Mouse (Mus musculus): Measurements from ENCODE around the gene Plekhh3. TPM values are rescaled to one million over a fixed set of nuclear protein-coding genes. Genes with fewer than 3 reads are reported as not detected.
"Not testable (repeated sequence)": the region's sequence is repeated elsewhere in the genome, so short reads cannot be mapped to it uniquely, and the experiment has no call there.

Gene Plekhh3
- total RNA-seq, 1 experiment, result 3.4 TPM

DNA sequence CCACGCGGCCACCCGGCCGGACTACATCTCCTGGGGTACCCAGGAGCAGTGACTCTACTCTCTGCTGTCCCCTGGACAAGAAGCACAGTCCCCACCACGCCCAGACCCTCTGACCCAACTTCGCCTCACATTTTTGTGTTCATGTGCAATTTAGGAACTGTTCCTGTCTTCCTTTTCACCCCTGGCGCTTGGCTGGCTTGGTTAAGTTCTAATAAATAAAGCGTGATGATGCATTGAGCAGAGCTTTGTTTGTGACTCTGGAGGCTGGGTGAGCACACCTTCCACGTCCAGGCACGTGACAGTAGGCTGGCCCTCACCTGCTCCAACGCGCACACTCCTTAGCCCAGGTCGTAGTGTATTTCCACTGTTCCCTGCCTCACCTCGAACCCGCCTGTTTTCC is 9.6 kb downstream of the Plekhh3 start:
- no peaks in the 10 kb centered on the region; the same call in 1 of the 2 replicates for H3K36me3 ChIP-seq (ENCODE audit: control insufficient read depth, insufficient read depth, low read length, poor library complexity, severe bottlenecking)
- no peaks in the 10 kb centered on the region for H3K9me3 ChIP-seq (ENCODE audit: control insufficient read depth, insufficient read depth, low read depth, low read length)
- H3K27ac ChIP-seq (ENCODE audit: insufficient read depth, low read depth, low read length, poor library complexity, severe bottlenecking), result no peak overlapping the region
- no peak overlapping the region for H3K4me3 ChIP-seq (ENCODE audit: insufficient read depth in 1 of 2, low read depth in 1 of 2, low read length in 2 of 2, poor library complexity in 1 of 2, severe bottlenecking in 1 of 2)
- H3K9ac ChIP-seq (ENCODE audit: insufficient read depth, low read depth, low read length, poor library complexity, severe bottlenecking), result no peak overlapping the region
- in situ Hi-C loops (cut with MboI; ENCODE audit: low sequenced_read_pairs in 2 of 2, unreplicated experiment in 2 of 2), result no loop called here
- no peak for TF ChIP-seq ZNF384 (IDR thresholded peaks at IDR 0.05; ENCODE audit: low read depth, low read length)
- TF ChIP-seq ZC3H11A (IDR thresholded peaks at IDR 0.05; ENCODE audit: borderline replicate concordance, low read depth, low read length), result no peak
- TF ChIP-seq HCFC1 (IDR thresholded peaks at IDR 0.05; ENCODE audit: borderline replicate concordance, insufficient read depth, low read length), result no peak
- TF ChIP-seq CHD2 (IDR thresholded peaks at IDR 0.05; ENCODE audit: low read depth, low read length), result no peak
- TF ChIP-seq MAFK (IDR thresholded peaks at IDR 0.05; ENCODE audit: insufficient read depth, low read depth, low read length), result no peak
- DNase-seq (ENCODE audit: low read depth, low spot score), result no peak
- peaks cover 0 to 12% of the 10 kb centered on the region in 2 experiments; a peak in 2 of 4 replicates for H3K4me1 ChIP-seq (ENCODE audit: control insufficient read depth in 2 of 2, insufficient read depth in 2 of 2, low read length in 2 of 2, poor library complexity in 1 of 2)

DNA sequence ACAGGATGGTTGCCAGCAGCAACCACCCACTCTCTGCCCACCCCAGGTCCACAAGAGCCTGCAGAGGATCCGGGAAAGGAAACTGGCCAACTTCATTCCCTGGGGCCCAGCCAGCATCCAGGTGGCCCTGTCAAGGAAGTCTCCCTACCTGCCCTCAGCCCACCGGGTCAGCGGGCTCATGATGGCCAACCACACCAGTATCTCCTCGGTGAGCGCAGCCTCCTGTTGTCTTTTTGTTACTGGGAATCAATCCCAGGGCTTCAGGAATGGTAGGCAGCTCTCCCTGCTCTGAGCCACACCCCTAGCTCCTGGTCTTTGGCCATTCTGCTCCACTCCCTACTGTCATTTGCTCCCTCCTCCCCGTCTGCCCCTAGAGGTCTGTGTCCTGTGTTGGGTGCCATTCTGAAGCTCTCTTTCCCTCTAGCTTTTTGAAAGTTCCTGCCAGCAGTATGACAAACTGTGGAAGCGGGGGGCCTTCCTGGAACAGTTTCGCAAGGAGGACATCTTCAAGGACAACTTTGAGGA is 10.1 kb downstream of the Plekhh3 start:
- H3K9ac ChIP-seq (ENCODE audit: insufficient read depth, low read depth, low read length, poor library complexity, severe bottlenecking); H3K27ac ChIP-seq (ENCODE audit: insufficient read depth, low read depth, low read length, poor library complexity, severe bottlenecking); H3K9me3 ChIP-seq (ENCODE audit: control insufficient read depth, insufficient read depth, low read depth, low read length); H3K4me3 ChIP-seq (ENCODE audit: insufficient read depth in 1 of 2, low read depth in 1 of 2, low read length in 2 of 2, poor library complexity in 1 of 2, severe bottlenecking in 1 of 2); DNase-seq (ENCODE audit: low read depth, low spot score); in situ Hi-C loops (cut with MboI; ENCODE audit: low sequenced_read_pairs in 2 of 2, unreplicated experiment in 2 of 2); H3K36me3 ChIP-seq (ENCODE audit: control insufficient read depth, insufficient read depth, low read length, poor library complexity, severe bottlenecking): not testable (repeated sequence)
- H3K4me1 ChIP-seq (ENCODE audit: control insufficient read depth in 2 of 2, insufficient read depth in 2 of 2, low read length in 2 of 2, poor library complexity in 1 of 2), result peaks cover 0 to 16% of the 10 kb centered on the region in 2 experiments; a peak in 2 of 4 replicates

DNA sequence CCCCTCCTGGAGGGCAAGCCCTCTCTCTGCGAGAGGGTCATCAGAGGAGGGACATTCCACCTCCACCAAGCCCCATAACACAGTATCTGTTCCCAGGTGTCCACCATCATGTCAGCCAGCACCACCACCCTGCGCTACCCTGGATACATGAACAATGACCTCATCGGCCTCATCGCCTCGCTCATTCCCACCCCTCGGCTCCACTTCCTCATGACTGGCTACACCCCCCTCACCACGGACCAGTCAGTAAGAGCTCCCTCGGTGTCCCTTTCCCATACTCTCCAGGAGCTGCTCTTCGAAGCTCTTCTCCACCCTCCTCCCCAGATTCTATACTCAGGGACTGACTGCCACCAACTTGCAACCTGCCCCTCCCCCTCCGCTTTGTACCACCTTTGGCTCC is 11.0 kb downstream of the Plekhh3 start:
- H3K4me3 ChIP-seq (ENCODE audit: insufficient read depth in 1 of 2, low read depth in 1 of 2, low read length in 2 of 2, poor library complexity in 1 of 2, severe bottlenecking in 1 of 2); in situ Hi-C loops (cut with MboI; ENCODE audit: low sequenced_read_pairs in 2 of 2, unreplicated experiment in 2 of 2); H3K36me3 ChIP-seq (ENCODE audit: control insufficient read depth, insufficient read depth, low read length, poor library complexity, severe bottlenecking); H3K9ac ChIP-seq (ENCODE audit: insufficient read depth, low read depth, low read length, poor library complexity, severe bottlenecking); H3K27ac ChIP-seq (ENCODE audit: insufficient read depth, low read depth, low read length, poor library complexity, severe bottlenecking); H3K9me3 ChIP-seq (ENCODE audit: control insufficient read depth, insufficient read depth, low read depth, low read length); DNase-seq (ENCODE audit: low read depth, low spot score): not testable (repeated sequence)
- peaks cover 0 to 16% of the 10 kb centered on the region in 2 experiments; a peak in 2 of 4 replicates for H3K4me1 ChIP-seq (ENCODE audit: control insufficient read depth in 2 of 2, insufficient read depth in 2 of 2, low read length in 2 of 2, poor library complexity in 1 of 2)

DNA sequence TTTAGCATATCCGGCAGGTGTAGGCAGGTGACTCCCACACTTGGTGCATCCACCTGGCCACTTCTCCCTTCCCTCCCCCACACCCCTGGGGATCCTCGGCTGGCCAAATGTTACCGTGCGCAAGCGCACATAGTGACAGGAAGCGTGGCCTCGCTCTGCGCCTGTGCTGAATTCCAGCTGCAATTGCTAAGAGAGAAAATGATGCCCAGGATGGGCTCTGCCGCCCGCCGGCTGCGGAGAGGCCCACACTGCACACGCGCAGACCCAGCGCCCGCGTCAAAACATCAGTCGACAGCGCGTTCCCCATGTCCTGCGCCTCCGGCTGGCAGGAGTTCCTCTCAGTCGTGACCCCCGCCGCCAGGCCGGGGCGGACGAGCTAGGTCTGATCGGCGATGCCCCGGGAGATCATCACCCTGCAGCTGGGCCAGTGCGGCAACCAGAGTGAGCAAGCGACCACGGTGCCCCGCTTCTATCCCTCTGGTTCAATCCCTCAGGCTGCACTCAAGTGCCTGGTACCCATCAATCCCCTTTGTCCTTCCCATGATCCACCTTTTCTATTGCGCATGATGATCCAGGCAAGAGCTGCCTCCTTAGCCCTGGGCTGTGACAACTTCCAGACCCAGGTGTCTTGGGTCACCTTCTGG is 15.3 kb downstream of the Plekhh3 start, which contains the start of gene Tubg2:
Tubg2 (plus strand) TSS at position 180 of the 644 bp plus-strand sequence.
- in situ Hi-C loops (cut with MboI; ENCODE audit: low sequenced_read_pairs in 2 of 2, unreplicated experiment in 2 of 2), result no loop called here
- Histone ChIP-seq H3K9me3 (ENCODE audit: control insufficient read depth, insufficient read depth, low read depth, low read length) (no peaks in the 10 kb centered on the region), H3K36me3 (ENCODE audit: control insufficient read depth, insufficient read depth, low read length, poor library complexity, severe bottlenecking) (no peaks in the 10 kb centered on the region), H3K9ac (ENCODE audit: insufficient read depth, low read depth, low read length, poor library complexity, severe bottlenecking) (peak within 1 kb of the TSS; percentile 45), H3K4me3 (ENCODE audit: insufficient read depth in 1 of 2, low read depth in 1 of 2, low read length in 2 of 2, poor library complexity in 1 of 2, severe bottlenecking in 1 of 2) (peak within 1 kb of the TSS; percentile 52 to 60), H3K4me1 (ENCODE audit: control insufficient read depth in 2 of 2, insufficient read depth in 2 of 2, low read length in 2 of 2, poor library complexity in 1 of 2) (peaks cover 0 to 6% of the 10 kb centered on the region in 2 experiments; a peak in 1 of 4 replicates), H3K27ac (ENCODE audit: insufficient read depth, low read depth, low read length, poor library complexity, severe bottlenecking) (no peak within 1 kb of the TSS)
- no peak for TF ChIP-seq ZNF384 (IDR thresholded peaks at IDR 0.05; ENCODE audit: low read depth, low read length)
- TF ChIP-seq CHD2 (IDR thresholded peaks at IDR 0.05; ENCODE audit: low read depth, low read length), result no peak
- TF ChIP-seq MAFK (IDR thresholded peaks at IDR 0.05; ENCODE audit: insufficient read depth, low read depth, low read length), result no peak
- no peak for TF ChIP-seq ZC3H11A (IDR thresholded peaks at IDR 0.05; ENCODE audit: borderline replicate concordance, low read depth, low read length)
- TF ChIP-seq HCFC1 (IDR thresholded peaks at IDR 0.05; ENCODE audit: borderline replicate concordance, insufficient read depth, low read length), result no peak
- DNase-seq (ENCODE audit: low read depth, low spot score), result no peak

DNA sequence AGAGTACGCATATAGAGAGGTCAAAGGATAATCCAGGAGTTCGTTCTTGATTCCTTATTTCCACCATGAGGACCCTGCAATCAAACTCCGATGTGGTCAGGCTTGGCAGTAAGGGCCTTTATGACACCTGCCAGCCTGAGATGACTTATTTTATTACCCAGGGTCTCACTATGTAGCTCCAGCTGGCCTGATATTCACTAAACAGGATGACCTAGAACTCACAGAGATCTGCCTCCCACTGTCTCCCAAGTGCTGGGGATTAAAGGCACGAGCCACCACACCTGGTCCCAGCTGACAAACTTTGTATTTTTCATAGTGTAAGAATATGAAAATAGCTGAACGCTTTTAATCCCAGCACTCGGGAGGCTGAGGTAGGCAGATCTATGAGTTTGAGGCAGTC is 16.0 kb downstream of the Plekhh3 start:
- Histone ChIP-seq H3K27ac (ENCODE audit: insufficient read depth, low read depth, low read length, poor library complexity, severe bottlenecking) (no peak overlapping the region), H3K4me3 (ENCODE audit: insufficient read depth in 1 of 2, low read depth in 1 of 2, low read length in 2 of 2, poor library complexity in 1 of 2, severe bottlenecking in 1 of 2) (peak overlapping the region in 1 of 2 experiments; percentile 52; a peak in 2 of 4 replicates), H3K4me1 (ENCODE audit: control insufficient read depth in 2 of 2, insufficient read depth in 2 of 2, low read length in 2 of 2, poor library complexity in 1 of 2) (peaks cover 0 to 6% of the 10 kb centered on the region in 2 experiments; a peak in 1 of 4 replicates), H3K9me3 (ENCODE audit: control insufficient read depth, insufficient read depth, low read depth, low read length) (no peaks in the 10 kb centered on the region), H3K9ac (ENCODE audit: insufficient read depth, low read depth, low read length, poor library complexity, severe bottlenecking) (no peak overlapping the region), H3K36me3 (ENCODE audit: control insufficient read depth, insufficient read depth, low read length, poor library complexity, severe bottlenecking) (no peaks in the 10 kb centered on the region)
- TF ChIP-seq ZC3H11A (IDR thresholded peaks at IDR 0.05; ENCODE audit: borderline replicate concordance, low read depth, low read length) (no peak), MAFK (IDR thresholded peaks at IDR 0.05; ENCODE audit: insufficient read depth, low read depth, low read length) (no peak), ZNF384 (IDR thresholded peaks at IDR 0.05; ENCODE audit: low read depth, low read length) (no peak), HCFC1 (IDR thresholded peaks at IDR 0.05; ENCODE audit: borderline replicate concordance, insufficient read depth, low read length) (no peak), CHD2 (IDR thresholded peaks at IDR 0.05; ENCODE audit: low read depth, low read length) (no peak)
- DNase-seq (ENCODE audit: low read depth, low spot score), result no peak
- in situ Hi-C loops (cut with MboI; ENCODE audit: low sequenced_read_pairs in 2 of 2, unreplicated experiment in 2 of 2), result no loop called here

All from ES-E14 (cell line).